Mouse (Mus musculus): Measurements from ENCODE around the gene Ctnna3. TPM values are rescaled to one million over a fixed set of nuclear protein-coding genes. Genes with fewer than 3 reads are reported as not detected.

The Ctnna3 gene
- total and polyA plus RNA-seq, 3 experiments, result not detected

DNA sequence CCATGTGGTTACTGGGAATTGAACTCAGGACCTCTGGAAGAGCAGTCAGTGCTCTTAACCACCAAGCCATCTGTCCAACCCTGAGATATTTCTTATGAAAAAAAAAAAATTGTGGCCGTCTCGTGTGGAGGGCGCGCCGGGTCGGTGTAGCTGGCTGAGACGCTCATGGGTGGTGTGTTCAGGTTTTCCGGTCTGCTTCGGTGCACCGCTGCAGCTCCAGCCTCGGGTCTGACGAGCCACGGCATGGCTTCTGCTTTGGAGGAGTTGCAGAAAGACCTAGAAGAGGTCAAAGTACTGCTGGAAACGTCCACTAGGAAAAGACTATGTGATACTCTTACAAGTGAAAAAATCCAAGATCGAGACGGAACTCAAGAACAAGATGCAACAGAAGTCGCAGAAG, 17.1 kb upstream of the Ctnna3 start:
- H3K27me3 ChIP-seq (ENCODE audit: control insufficient read depth in 1 of 2, insufficient read depth in 2 of 2, low read length in 2 of 2), result no peaks in the 10 kb centered on the region; a peak in 1 of 4 replicates
- DNase-seq (ENCODE audit: low read depth, low spot score), result no peak
- TF ChIP-seq CHD1 (IDR thresholded peaks at IDR 0.05; ENCODE audit: low read depth, low read length) (no peak), ZMIZ1 (IDR thresholded peaks at IDR 0.05; ENCODE audit: low read depth, low read length) (no peak), MYC (IDR thresholded peaks at IDR 0.05; ENCODE audit: low read depth, low read length) (no peak), POLR2A (IDR thresholded peaks at IDR 0.05; ENCODE audit: control insufficient read depth in 1 of 2, insufficient read depth in 1 of 2, low read depth in 1 of 2, low read length in 2 of 2, poor library complexity in 1 of 2) (no peak), ZC3H11A (IDR thresholded peaks at IDR 0.05; ENCODE audit: low read depth, low read length) (no peak), USF1 (IDR thresholded peaks at IDR 0.05; ENCODE audit: low read depth, low read length) (no peak), UBTF (IDR thresholded peaks at IDR 0.05; ENCODE audit: borderline replicate concordance, insufficient read depth, low read depth, low read length) (no peak), CTCF (IDR thresholded peaks at IDR 0.05 in 2 of 3, conservative IDR thresholded peaks at IDR 0.05 in 1 of 3; ENCODE audit: control insufficient read depth in 1 of 3, insufficient read depth in 1 of 3, low read depth in 2 of 3, low read length in 3 of 3, poor library complexity in 1 of 3, severe bottlenecking in 1 of 3) (no peak), MXI1 (IDR thresholded peaks at IDR 0.05; ENCODE audit: low read depth, low read length) (no peak), ZKSCAN1 (IDR thresholded peaks at IDR 0.05; ENCODE audit: low read depth, low read length) (no peak), ELF1 (IDR thresholded peaks at IDR 0.05; ENCODE audit: low read depth, low read length) (no peak), HCFC1 (IDR thresholded peaks at IDR 0.05; ENCODE audit: low read depth, low read length) (no peak), GABPA (IDR thresholded peaks at IDR 0.05; ENCODE audit: low read depth, low read length) (no peak), TBP (IDR thresholded peaks at IDR 0.05; ENCODE audit: low read depth, low read length) (no peak), TCF12 (IDR thresholded peaks at IDR 0.05; ENCODE audit: low read depth, low read length) (no peak), POLR2AphosphoS5 (IDR thresholded peaks at IDR 0.05; ENCODE audit: borderline replicate concordance, low read depth, low read length) (no peak), RCOR1 (IDR thresholded peaks at IDR 0.05; ENCODE audit: low read depth, low read length) (no peak), MAX (IDR thresholded peaks at IDR 0.05; ENCODE audit: low read length) (no peak)

GRCm38 (mm10) chr10:63415287-63415686, 14.6 kb upstream of the Ctnna3 start:
- Histone ChIP-seq H3K4me3 (ENCODE audit: control insufficient read depth in 1 of 2, insufficient read depth in 1 of 2, low read depth in 2 of 2, low read length in 2 of 2) (no peak overlapping the region), H3K9ac (ENCODE audit: control insufficient read depth, low read depth, low read length, poor library complexity, severe bottlenecking) (no peak overlapping the region), H3K36me3 (ENCODE audit: control insufficient read depth in 1 of 2, insufficient read depth in 2 of 2, low read length in 2 of 2) (peaks cover 0 to 4% of the 10 kb centered on the region in 2 experiments; a peak in 2 of 4 replicates), H3K9me3 (replicated peaks; ENCODE audit: insufficient read depth, low read length) (no peaks in the 10 kb centered on the region), H3K27ac (ENCODE audit: control insufficient read depth, low read depth, low read length) (no peak overlapping the region), H3K79me2 (ENCODE audit: control insufficient read depth, insufficient read depth, low read length, poor library complexity) (no peaks in the 10 kb centered on the region), H3K27me3 (ENCODE audit: control insufficient read depth in 1 of 2, insufficient read depth in 2 of 2, low read length in 2 of 2) (no peaks in the 10 kb centered on the region; a peak in 1 of 4 replicates), H3K4me1 (ENCODE audit: control insufficient read depth in 1 of 2, insufficient read depth in 2 of 2, low read length in 2 of 2) (peaks cover 2 to 15% of the 10 kb centered on the region in 2 experiments; a peak in 3 of 4 replicates)
- TF ChIP-seq MYB (IDR thresholded peaks at IDR 0.05; ENCODE audit: low read depth, low read length) (no peak), SMC3 (IDR thresholded peaks at IDR 0.05; ENCODE audit: low read depth, low read length) (no peak), USF2 (IDR thresholded peaks at IDR 0.05; ENCODE audit: borderline replicate concordance in 1 of 2, insufficient read depth in 1 of 2, low read depth in 1 of 2, low read length in 2 of 2) (no peak), CTCF (IDR thresholded peaks at IDR 0.05 in 2 of 3, conservative IDR thresholded peaks at IDR 0.05 in 1 of 3; ENCODE audit: control insufficient read depth in 1 of 3, insufficient read depth in 1 of 3, low read depth in 2 of 3, low read length in 3 of 3, poor library complexity in 1 of 3, severe bottlenecking in 1 of 3) (no peak), RCOR1 (IDR thresholded peaks at IDR 0.05; ENCODE audit: low read depth, low read length) (no peak), JUND (IDR thresholded peaks at IDR 0.05; ENCODE audit: low read depth, low read length) (no peak), CHD1 (IDR thresholded peaks at IDR 0.05; ENCODE audit: low read depth, low read length) (no peak), NELFE (IDR thresholded peaks at IDR 0.05; ENCODE audit: low read depth, low read length) (no peak), MAFK (IDR thresholded peaks at IDR 0.05; ENCODE audit: borderline replicate concordance, low read depth, low read length) (no peak), POLR2AphosphoS5 (IDR thresholded peaks at IDR 0.05; ENCODE audit: borderline replicate concordance, low read depth, low read length) (no peak), TAL1 (IDR thresholded peaks at IDR 0.05; ENCODE audit: low read length) (no peak), EP300 (IDR thresholded peaks at IDR 0.05; ENCODE audit: low read depth in 1 of 2, low read length in 2 of 2) (no peak), GABPA (IDR thresholded peaks at IDR 0.05; ENCODE audit: low read depth, low read length) (no peak), MAX (IDR thresholded peaks at IDR 0.05; ENCODE audit: low read length) (no peak), ETS1 (IDR thresholded peaks at IDR 0.05; ENCODE audit: low read depth, low read length) (no peak), ZKSCAN1 (IDR thresholded peaks at IDR 0.05; ENCODE audit: low read depth, low read length) (no peak), HCFC1 (IDR thresholded peaks at IDR 0.05; ENCODE audit: low read depth, low read length) (no peak), ZMIZ1 (IDR thresholded peaks at IDR 0.05; ENCODE audit: low read depth, low read length) (no peak), CHD2 (IDR thresholded peaks at IDR 0.05; ENCODE audit: low read length) (no peak), GATA1 (IDR thresholded peaks at IDR 0.05; ENCODE audit: low read depth, low read length) (no peak)
- DNase-seq (ENCODE audit: low read depth, low spot score), result no peak

More for the DNA sequence above, 17.1 kb upstream of the Ctnna3 start:
- Histone ChIP-seq H3K4me3 (ENCODE audit: control insufficient read depth in 1 of 2, insufficient read depth in 1 of 2, low read depth in 2 of 2, low read length in 2 of 2) (no peak overlapping the region), H3K36me3 (ENCODE audit: control insufficient read depth in 1 of 2, insufficient read depth in 2 of 2, low read length in 2 of 2) (peaks cover 0 to 4% of the 10 kb centered on the region in 2 experiments; a peak in 2 of 4 replicates), H3K9me3 (replicated peaks; ENCODE audit: insufficient read depth, low read length) (no peaks in the 10 kb centered on the region), H3K27ac (ENCODE audit: control insufficient read depth, low read depth, low read length) (no peak overlapping the region), H3K4me1 (ENCODE audit: control insufficient read depth in 1 of 2, insufficient read depth in 2 of 2, low read length in 2 of 2) (peaks cover 2 to 15% of the 10 kb centered on the region in 2 experiments; a peak in 3 of 4 replicates), H3K9ac (ENCODE audit: control insufficient read depth, low read depth, low read length, poor library complexity, severe bottlenecking) (no peak overlapping the region), H3K79me2 (ENCODE audit: control insufficient read depth, insufficient read depth, low read length, poor library complexity) (no peaks in the 10 kb centered on the region)
